Comparison of ENCODE assay signal across 9 mouse cellular contexts in genomic region chr9:56042181-56042621, GRCm38 (mm10). TPM values are rescaled to one million over a fixed set of nuclear protein-coding genes. Genes with fewer than 3 reads are reported as not detected.
DNase-seq lines count a peak whose midpoint lies in the region; ATAC-seq and TF ChIP-seq lines count a peak whose summit lies in the region.
"Had no signal": no experiment of that assay in that cellular context is flagged by ENCODE, and none has a peak within 500 bp of the region (broad histone marks: within the 10 kb centered on the region; RNA-seq: fewer than 3 reads in every experiment).

No protein-coding gene starts in this region.

- TF ChIP-seq CTCF in lung, postnatal 0 days (IDR thresholded peaks at IDR 0.05), result no peak

- peak overlapping the region; percentile 35 for H3ac ChIP-seq in myocyte (ENCODE audit: control insufficient read depth, insufficient read length)

- 0 out of 2 replicates have a peak, but pooled peaks cover 3% of the 10 kb centered on the region for H3K36me3 ChIP-seq in lung, postnatal 0 days (ENCODE audit: insufficient read depth, low read length)
- H3K36me3 ChIP-seq in embryonic facial prominence, embryonic 12.5 days, result peaks cover 22% of the 10 kb centered on the region
- peaks cover 19% of the 10 kb centered on the region for H3K36me3 ChIP-seq in intestine, embryonic 14.5 days (ENCODE audit: control insufficient read depth, insufficient read depth, low read length)
- peaks cover 8% of the 10 kb centered on the region for H3K36me3 ChIP-seq in myocyte (ENCODE audit: control insufficient read depth, insufficient read depth)

- DNase-seq in lung, postnatal 0 days (ENCODE audit: low spot score), result no peak
- DNase-seq in lung, postnatal 36 days, result no peak
- no peak for DNase-seq in intestine, embryonic 14.5 days (ENCODE audit: low spot score)
- no peak for DNase-seq in thymus, adult 18-20 months
- DNase-seq in B cell, adult 2 months, result no peak
- no peak for DNase-seq in layer of hippocampus, adult 8-10 months (ENCODE audit: low spot score in 2 of 2)

- no peaks in the 10 kb centered on the region for H3K27me3 ChIP-seq in lung, postnatal 0 days (replicated peaks; ENCODE audit: insufficient read depth, low read length)
- no peaks in the 10 kb centered on the region for H3K27me3 ChIP-seq in embryonic facial prominence, embryonic 12.5 days
- H3K27me3 ChIP-seq in intestine, embryonic 14.5 days (replicated peaks; ENCODE audit: control insufficient read depth, insufficient read depth, low read length), result no peaks in the 10 kb centered on the region
- H3K27me3 ChIP-seq in myocyte (ENCODE audit: control insufficient read depth, insufficient read depth, insufficient read length), result no peaks in the 10 kb centered on the region

- H3K9ac ChIP-seq in lung, postnatal 0 days (replicated peaks; ENCODE audit: low read depth), result peak overlapping the region; percentile 88
- peak overlapping the region; percentile 95 for H3K9ac ChIP-seq in embryonic facial prominence, embryonic 12.5 days
- H3K9ac ChIP-seq in intestine, embryonic 14.5 days (ENCODE audit: low read length), result peak overlapping the region; percentile 94

- no peak; the same call in 1 of the 2 replicates for ATAC-seq in lung, postnatal 0 days
- ATAC-seq in embryonic facial prominence, embryonic 12.5 days (ENCODE audit: insufficient number of reproducible peaks, insufficient read depth, low FRiP score, low TSS enrichment), result no peak; the same call in 1 of the 2 replicates
- ATAC-seq in intestine, embryonic 14.5 days (replicated peaks; ENCODE audit: low FRiP score, low TSS enrichment, low read depth), result no peak; the same call in 1 of the 2 replicates

- peak overlapping the region; percentile 75 for H3K4me2 ChIP-seq in lung, postnatal 0 days (replicated peaks; ENCODE audit: low read depth, low read length)
- H3K4me2 ChIP-seq in embryonic facial prominence, embryonic 12.5 days (replicated peaks), result peak overlapping the region; percentile 53
- peak overlapping the region; percentile 81 for H3K4me2 ChIP-seq in intestine, embryonic 14.5 days (ENCODE audit: low read length)
- peak overlapping the region; percentile 91 for H3K4me2 ChIP-seq in myocyte (ENCODE audit: low read depth)

- H3K79me2 ChIP-seq in myocyte (ENCODE audit: control insufficient read depth, insufficient read depth), result peaks cover 13% of the 10 kb centered on the region

- peak overlapping the region; percentile 94 for H3K27ac ChIP-seq in lung, postnatal 0 days (ENCODE audit: low read length)
- H3K27ac ChIP-seq in embryonic facial prominence, embryonic 12.5 days, result peak overlapping the region; percentile 97
- H3K27ac ChIP-seq in intestine, embryonic 14.5 days (ENCODE audit: low read depth), result peak overlapping the region; percentile 96

- TF ChIP-seq EP300 in lung, postnatal 0 days (IDR thresholded peaks at IDR 0.05), result no peak

- H3K9me3 ChIP-seq in lung, postnatal 0 days (ENCODE audit: low read length), result no peaks in the 10 kb centered on the region
- no peaks in the 10 kb centered on the region for H3K9me3 ChIP-seq in embryonic facial prominence, embryonic 12.5 days
- no peaks in the 10 kb centered on the region for H3K9me3 ChIP-seq in intestine, embryonic 14.5 days (ENCODE audit: control insufficient read depth, low read length)

- H3K4me1 ChIP-seq in lung, postnatal 0 days (ENCODE audit: insufficient read depth, low read depth, low read length), result no peaks in the 10 kb centered on the region
- H3K4me1 ChIP-seq in embryonic facial prominence, embryonic 12.5 days, result peaks cover 13% of the 10 kb centered on the region
- H3K4me1 ChIP-seq in intestine, embryonic 14.5 days (replicated peaks; ENCODE audit: control insufficient read depth, insufficient read depth, low read length), result peaks cover 12% of the 10 kb centered on the region

- WGBS in lung, postnatal 0 days, result under 1% methylated on average over 16 of the region's 16 CpGs
- WGBS in embryonic facial prominence, embryonic 12.5 days, result under 1% methylated on average over 16 of the region's 16 CpGs
- WGBS in intestine, embryonic 14.5 days, result under 1% methylated on average over 16 of the region's 16 CpGs

- no peak for TF ChIP-seq POLR2A in myocyte (IDR thresholded peaks at IDR 0.05; ENCODE audit: insufficient read length, low read depth)

- H3K4me3 ChIP-seq in lung, postnatal 0 days (ENCODE audit: low read depth, low read length), result peak overlapping the region; percentile 72
- H3K4me3 ChIP-seq in embryonic facial prominence, embryonic 12.5 days, result peak overlapping the region; percentile 77
- H3K4me3 ChIP-seq in intestine, embryonic 14.5 days (ENCODE audit: low read depth, low read length), result peak overlapping the region; percentile 90
- H3K4me3 ChIP-seq in myocyte, result peak overlapping the region; percentile 62

TF ChIP-seq in myocyte, 11 proteins besides CTCF, POLR2A, EP300 and RAD21:
- TF ChIP-seq MAX (IDR thresholded peaks at IDR 0.05; ENCODE audit: low read depth), result no peak
- TF ChIP-seq TCF12 (IDR thresholded peaks at IDR 0.05; ENCODE audit: insufficient read depth, poor library complexity, severe bottlenecking), result no peak
- TF ChIP-seq REST (IDR thresholded peaks at IDR 0.05; ENCODE audit: insufficient read depth, insufficient read length), result no peak
- TF ChIP-seq TCF3 (IDR thresholded peaks at IDR 0.05; ENCODE audit: insufficient read length, low read depth), result no peak
- no peak for TF ChIP-seq E2F4 (IDR thresholded peaks at IDR 0.05; ENCODE audit: insufficient read depth)
- no peak for TF ChIP-seq MYOG (IDR thresholded peaks at IDR 0.05; ENCODE audit: control insufficient read depth in 1 of 3, insufficient read depth in 1 of 3, insufficient read length in 2 of 3, low read depth in 2 of 3)
- TF ChIP-seq CEBPB (IDR thresholded peaks at IDR 0.05; ENCODE audit: insufficient read depth, poor library complexity, severe bottlenecking), result no peak
- TF ChIP-seq POLR2AphosphoS2 (IDR thresholded peaks at IDR 0.05; ENCODE audit: insufficient read length, low read depth), result no peak
- TF ChIP-seq MYOD1 (IDR thresholded peaks at IDR 0.05; ENCODE audit: control insufficient read depth in 1 of 3, insufficient read length in 2 of 3, low read depth in 2 of 3), result no peak
- TF ChIP-seq SRF (IDR thresholded peaks at IDR 0.05; ENCODE audit: control insufficient read depth, insufficient read length, low read depth), result no peak
- no peak for TF ChIP-seq USF1 (IDR thresholded peaks at IDR 0.05; ENCODE audit: low read depth)

RNA-seq across cellular contexts. Expression of gene Rcn2, which starts 0.6 kb away (rescaled TPM):
- 150 and 156 TPM in 2 replicates for polyA plus RNA-seq in lung, postnatal 0 days (2015; fragmentation: Nextera tagmentation; extraction: Ambion mirVana)
- 308 and 319 TPM in 2 replicates for polyA plus RNA-seq in embryonic facial prominence, embryonic 12.5 days (2016; fragmentation: Nextera tagmentation; extraction: Ambion mirVana)
- 196 and 220 TPM in 2 replicates for polyA plus RNA-seq in intestine, embryonic 14.5 days (2014; fragmentation: Nextera tagmentation; extraction: Ambion mirVana)
- 36.8 TPM for polyA plus RNA-seq in myocyte (2012; fragmentation: generic; extraction: Trizol)
- total RNA-seq in layer of hippocampus, adult 8-10 months (2022), result 100 to 1,000 TPM in 1 of 4 experiments, 10 to 100 TPM in 3; 96.9 to 102 (median 98.8) TPM

RNA-seq across cellular contexts. Expression of gene 4930563M21Rik, which starts 31.9 kb away (rescaled TPM):
- not detected in 2 replicates for polyA plus RNA-seq in lung, postnatal 0 days (2015; fragmentation: Nextera tagmentation; extraction: Ambion mirVana)
- polyA plus RNA-seq in embryonic facial prominence, embryonic 12.5 days (2016; fragmentation: Nextera tagmentation; extraction: Ambion mirVana), result not detected in 2 replicates
- not detected in 2 replicates for polyA plus RNA-seq in intestine, embryonic 14.5 days (2014; fragmentation: Nextera tagmentation; extraction: Ambion mirVana)
- polyA plus RNA-seq in myocyte (2012; fragmentation: generic; extraction: Trizol), result not detected
- not detected for total RNA-seq in layer of hippocampus, adult 8-10 months (2022)
- polyA plus RNA-seq: large intestine, adult 2 months had no signal

RNA-seq across cellular contexts. Expression of gene Pstpip1, which starts 47.6 kb away (rescaled TPM):
- polyA plus RNA-seq in lung, postnatal 0 days (2015; fragmentation: Nextera tagmentation; extraction: Ambion mirVana), result 2.3 and 2.8 TPM in 2 replicates
- 0.88 and 0.89 TPM in 2 replicates for polyA plus RNA-seq in embryonic facial prominence, embryonic 12.5 days (2016; fragmentation: Nextera tagmentation; extraction: Ambion mirVana)
- polyA plus RNA-seq in intestine, embryonic 14.5 days (2014; fragmentation: Nextera tagmentation; extraction: Ambion mirVana), result 0.88 and 1.3 TPM in 2 replicates
- 18.9 TPM for polyA plus RNA-seq in myocyte (2012; fragmentation: generic; extraction: Trizol)
- 1 to 10 TPM; 2.0 to 4.2 (median 3.0) TPM for total RNA-seq in layer of hippocampus, adult 8-10 months (2022)
